14 mouse cellular contexts compared by ENCODE assay signal in genomic region chr5:46203744-46204143, GRCm38 (mm10).
"Had no signal": no experiment of that assay in that cellular context is flagged by ENCODE, and none has a peak within 500 bp of the region (broad histone marks: within the 10 kb centered on the region; RNA-seq: fewer than 3 reads in every experiment).

No protein-coding gene starts in this region.

- H3K4me1 ChIP-seq: limb, embryonic 15.5 days; liver, embryonic 12.5 days; stomach, embryonic 15.5 days had no signal

- ATAC-seq: liver, embryonic 12.5 days; midbrain, embryonic 13.5 days had no signal

- H3K9me3 ChIP-seq: kidney, embryonic 15.5 days; limb, embryonic 15.5 days; liver, embryonic 12.5 days; midbrain, embryonic 13.5 days; neural tube, embryonic 13.5 days; stomach, embryonic 15.5 days had no signal

- H3K4me3 ChIP-seq: kidney, embryonic 15.5 days; limb, embryonic 15.5 days; liver, embryonic 12.5 days; midbrain, embryonic 13.5 days; neural tube, embryonic 13.5 days; stomach, embryonic 15.5 days had no signal

- H3K36me3 ChIP-seq: kidney, embryonic 15.5 days; limb, embryonic 15.5 days; liver, embryonic 12.5 days; midbrain, embryonic 13.5 days; neural tube, embryonic 13.5 days; stomach, embryonic 15.5 days had no signal

- DNase-seq: kidney, adult 2 months; kidney, postnatal 36 days; layer of hippocampus, adult 9-11 months; layer of hippocampus, postnatal 36 days; retina, postnatal 1 day; right cerebral cortex, postnatal 4 days; thymus, adult 2 months; thymus, postnatal 25 days had no signal

- H3K27me3 ChIP-seq: kidney, embryonic 15.5 days; limb, embryonic 15.5 days; liver, embryonic 12.5 days; neural tube, embryonic 13.5 days; stomach, embryonic 15.5 days had no signal

- H3K27ac ChIP-seq: kidney, embryonic 15.5 days; limb, embryonic 15.5 days; liver, embryonic 12.5 days; midbrain, embryonic 13.5 days; neural tube, embryonic 13.5 days; stomach, embryonic 15.5 days had no signal

- H3K9ac ChIP-seq: kidney, embryonic 15.5 days; limb, embryonic 15.5 days; liver, embryonic 12.5 days; midbrain, embryonic 13.5 days; neural tube, embryonic 13.5 days; stomach, embryonic 15.5 days had no signal

- H3K4me2 ChIP-seq: kidney, embryonic 15.5 days; limb, embryonic 15.5 days; liver, embryonic 12.5 days; midbrain, embryonic 13.5 days; neural tube, embryonic 13.5 days; stomach, embryonic 15.5 days had no signal
